Mouse (Mus musculus): ENCODE data around the gene Eya3.
"Not testable (repeated sequence)": the region's sequence is repeated elsewhere in the genome, so short reads cannot be mapped to it uniquely, and the experiment has no call there.

Gene Eya3

GRCm38 (mm10) chr4:132638461-132639190 lies at the start of gene Eya3:
Gene Eya3 (plus strand): TSS chr4:132638987.
- DNase-seq: peak; percentile 96 to 98

DNA sequence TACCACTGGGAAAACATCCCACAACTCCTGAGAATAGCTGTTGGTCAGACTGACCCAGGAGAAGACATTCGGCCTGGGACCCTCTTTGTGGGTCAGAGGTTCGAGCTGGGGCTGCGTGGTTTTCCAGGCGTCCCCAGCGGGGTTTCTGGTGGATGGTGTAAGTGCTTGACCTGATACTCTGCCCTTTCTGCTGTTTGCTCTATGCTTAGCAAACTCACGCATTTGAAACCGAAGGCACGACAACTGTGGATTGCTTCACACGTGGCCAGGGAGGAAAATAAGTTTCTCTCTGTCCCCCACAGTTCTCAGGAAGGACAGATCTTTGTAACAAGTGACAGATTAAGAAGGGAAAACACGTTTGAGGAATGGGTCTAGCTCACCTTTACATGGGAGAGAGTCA lies 48.1 kb upstream of the Eya3 start:
- DNase-seq: no peak

GRCm38 (mm10) chr4:132592958-132593357 lies 45.8 kb upstream of the Eya3 start:
- DNase-seq: no peak

GRCm38 (mm10) chr4:132594191-132594590 lies 44.6 kb upstream of the Eya3 start:
- peak; percentile 50 for DNase-seq

DNA sequence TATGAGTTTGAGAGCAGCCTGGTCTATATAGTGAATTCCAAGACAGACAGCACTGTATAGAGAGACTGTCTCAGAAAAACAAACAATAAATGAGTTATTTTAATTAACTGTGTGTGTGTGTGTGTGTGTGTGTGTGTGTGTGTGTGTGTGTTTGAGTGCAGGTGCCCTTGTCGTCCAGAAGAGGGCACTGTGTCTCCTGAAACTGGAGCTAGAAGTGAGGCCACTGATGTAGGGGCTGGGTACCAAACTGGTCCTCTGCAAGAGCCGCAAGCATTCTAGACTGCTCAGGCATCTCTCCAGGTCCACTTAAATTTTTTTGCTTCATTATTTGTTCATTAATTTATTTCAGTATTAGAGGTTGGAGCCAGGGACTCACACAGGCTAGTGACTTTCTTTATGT lies 39.9 kb upstream of the Eya3 start:
- DNase-seq: no peak

GRCm38 (mm10) chr4:132599764-132600163 lies 39.0 kb upstream of the Eya3 start:
- DNase-seq: no peak

GRCm38 (mm10) chr4:132600465-132600864 lies 38.3 kb upstream of the Eya3 start:
- no peak for DNase-seq

DNA sequence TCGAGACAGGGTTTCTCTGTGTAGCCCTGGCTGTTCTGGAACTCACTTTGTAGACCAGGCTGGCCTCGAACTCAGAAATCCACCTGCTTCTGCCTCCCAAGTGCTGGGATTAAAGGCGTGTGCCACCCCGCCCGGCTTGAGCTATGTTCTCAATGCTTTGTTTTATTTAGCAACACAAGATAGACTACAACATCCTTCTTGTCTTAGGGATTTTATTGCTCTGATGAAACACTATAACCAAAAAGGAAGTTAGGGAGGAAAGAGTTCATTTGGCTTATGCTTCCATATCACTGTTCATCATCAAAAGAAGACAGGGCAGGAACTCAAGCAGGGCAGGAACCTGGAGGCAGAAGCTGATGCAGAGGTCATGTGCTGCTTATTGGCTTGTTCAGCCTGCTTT lies 37.5 kb upstream of the Eya3 start:
- not testable (repeated sequence) for DNase-seq

DNA sequence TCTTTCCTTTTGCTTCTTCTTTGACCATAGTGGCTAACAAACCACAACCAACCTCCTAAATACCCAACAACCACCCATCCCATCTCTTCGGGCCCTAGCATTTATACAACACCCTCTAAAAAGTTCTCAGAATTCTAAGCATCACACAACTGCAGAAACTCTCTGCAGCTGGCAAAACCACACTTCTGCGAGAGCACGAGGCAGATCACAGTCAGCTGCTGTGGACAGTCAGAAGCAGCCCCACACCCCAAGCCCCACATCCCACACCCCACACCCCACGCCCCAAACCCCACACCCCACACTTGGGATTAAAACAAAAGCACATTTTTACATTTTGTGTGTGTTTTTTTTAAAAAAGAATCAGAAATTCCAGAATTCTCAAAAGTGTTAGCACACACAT lies 35.3 kb upstream of the Eya3 start:
- no peak for DNase-seq

GRCm38 (mm10) chr4:132605816-132606215 lies 33.0 kb upstream of the Eya3 start:
- DNase-seq: no peak

DNA sequence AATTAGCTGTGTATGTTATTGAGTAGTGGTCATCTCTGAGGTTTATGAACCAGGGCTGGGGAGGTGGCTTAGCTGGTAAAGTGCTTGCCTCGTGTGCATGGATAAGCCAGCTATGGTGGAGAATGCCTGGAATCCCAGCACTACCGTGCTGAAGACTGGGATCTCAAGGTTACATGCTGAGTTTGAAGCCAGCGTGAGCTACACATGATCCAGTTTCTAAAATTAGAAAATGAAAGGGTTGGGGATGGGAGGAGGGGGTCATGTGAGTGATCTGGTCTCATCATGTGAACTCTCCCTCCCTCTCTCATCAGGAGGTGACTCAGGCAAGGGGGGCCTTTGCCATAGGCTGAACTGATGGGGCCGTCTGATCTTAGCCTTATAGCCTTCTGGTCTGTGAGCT lies 30.6 kb upstream of the Eya3 start:
- no peak for DNase-seq

- DNase-seq: no peak
Observed at GRCm38 (mm10) chr4:132610301-132610984, 28.3 kb upstream of the Eya3 start.

DNA sequence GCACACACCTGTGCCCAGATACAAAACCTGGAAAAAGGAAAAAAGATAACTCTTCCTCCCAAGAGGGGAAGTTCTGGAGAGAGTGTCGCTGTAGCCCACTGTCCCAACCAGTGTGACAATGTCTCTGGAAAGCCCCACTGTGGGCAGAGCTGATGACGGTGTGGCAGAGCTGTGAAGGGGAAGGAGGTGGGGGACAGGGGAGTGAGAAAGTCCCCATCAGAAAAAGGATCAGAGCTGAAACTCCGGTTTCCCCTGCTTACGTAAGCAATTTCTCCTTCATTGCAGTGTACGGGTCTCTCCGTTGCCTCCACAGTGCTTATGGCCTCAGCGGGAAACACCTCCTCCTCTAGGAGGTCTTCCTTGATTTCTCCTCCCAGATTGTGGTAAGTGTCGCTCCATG lies 27.5 kb upstream of the Eya3 start:
- no peak for DNase-seq

DNA sequence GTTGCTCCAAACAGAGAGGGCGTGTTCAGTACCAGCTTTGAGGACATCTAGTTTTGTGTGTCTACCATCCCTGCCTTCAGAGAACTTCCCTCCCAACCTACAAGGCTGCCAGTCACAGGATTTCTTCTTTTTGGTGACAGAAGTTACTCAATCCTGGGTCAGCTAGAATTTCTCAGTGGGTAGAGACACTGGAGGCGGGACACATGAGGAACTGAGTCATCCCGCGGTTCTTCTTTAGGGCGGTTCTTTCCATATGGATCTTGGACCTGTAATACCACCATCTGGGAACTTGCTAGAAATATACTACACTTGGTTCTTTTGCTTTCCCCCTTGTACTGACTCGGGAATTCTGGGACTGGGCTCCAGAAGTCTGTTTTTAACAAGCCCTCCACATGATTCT lies 20.9 kb upstream of the Eya3 start:
- no peak for DNase-seq

DNA sequence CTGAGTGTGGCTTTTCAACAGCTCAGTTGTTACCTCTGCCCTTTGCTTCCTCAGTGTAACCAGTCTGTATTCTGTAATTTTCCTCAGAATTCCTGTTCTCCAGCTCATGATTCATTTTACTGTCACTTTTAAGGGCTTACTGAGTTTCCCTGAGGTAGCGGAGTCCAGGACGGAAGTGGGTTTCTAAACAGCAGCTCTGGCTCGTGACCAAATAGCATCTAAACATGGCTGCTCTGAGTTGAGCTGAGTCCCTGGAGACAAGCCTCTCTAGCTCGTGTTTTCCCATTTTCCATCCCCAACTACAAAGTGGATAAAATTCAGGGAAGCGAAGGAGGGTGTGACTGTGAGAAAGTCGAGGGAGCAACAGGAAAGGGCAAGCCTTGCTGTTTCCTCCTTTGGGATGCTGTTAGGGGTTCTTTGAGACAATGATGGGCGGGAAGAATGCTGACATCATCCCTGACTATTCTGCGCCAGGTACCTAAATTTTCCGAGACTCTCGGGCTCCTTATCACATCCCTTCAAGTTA lies 19.9 kb upstream of the Eya3 start:
- peak; percentile 48 to 59 for DNase-seq

GRCm38 (mm10) chr4:132620134-132620533 lies 18.7 kb upstream of the Eya3 start:
- DNase-seq: no peak

DNA sequence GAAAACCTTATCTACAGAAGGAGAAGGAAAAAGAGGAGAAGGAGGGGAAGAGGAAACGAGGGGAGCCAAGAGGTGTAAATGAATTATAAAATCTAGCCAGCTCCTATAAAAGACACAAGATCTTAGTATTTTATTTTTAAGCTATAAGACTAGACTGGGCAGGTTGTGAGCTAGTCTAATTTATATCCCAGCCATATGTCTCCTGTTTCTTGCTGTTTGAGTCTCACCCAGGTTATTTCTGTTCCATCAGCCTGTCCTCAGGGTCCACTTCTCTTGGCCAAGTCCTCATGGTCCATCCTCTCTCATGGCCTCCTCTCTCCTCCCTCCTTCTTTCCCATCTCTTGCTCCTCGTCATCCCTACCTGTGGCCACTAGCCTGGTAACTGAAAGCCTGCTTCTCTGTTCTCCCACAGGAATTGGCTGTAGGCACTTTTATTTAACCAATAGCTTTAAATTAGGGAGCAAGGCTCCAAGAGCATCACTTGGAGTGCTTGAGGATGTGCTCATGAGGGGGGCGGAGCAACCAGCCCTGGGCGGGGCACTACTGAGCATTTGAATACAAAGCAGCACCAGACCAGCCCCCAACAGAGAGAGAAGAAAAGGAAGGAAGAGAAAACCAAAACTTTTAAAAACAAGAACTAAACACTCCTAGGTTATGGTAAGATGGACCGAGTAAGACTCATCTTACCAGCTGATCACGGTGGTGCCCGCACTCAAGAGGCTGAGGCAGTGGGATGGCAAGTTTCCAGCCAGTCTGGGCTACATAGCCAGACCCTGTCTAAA lies 17.3 kb upstream of the Eya3 start:
- DNase-seq: no peak

DNA sequence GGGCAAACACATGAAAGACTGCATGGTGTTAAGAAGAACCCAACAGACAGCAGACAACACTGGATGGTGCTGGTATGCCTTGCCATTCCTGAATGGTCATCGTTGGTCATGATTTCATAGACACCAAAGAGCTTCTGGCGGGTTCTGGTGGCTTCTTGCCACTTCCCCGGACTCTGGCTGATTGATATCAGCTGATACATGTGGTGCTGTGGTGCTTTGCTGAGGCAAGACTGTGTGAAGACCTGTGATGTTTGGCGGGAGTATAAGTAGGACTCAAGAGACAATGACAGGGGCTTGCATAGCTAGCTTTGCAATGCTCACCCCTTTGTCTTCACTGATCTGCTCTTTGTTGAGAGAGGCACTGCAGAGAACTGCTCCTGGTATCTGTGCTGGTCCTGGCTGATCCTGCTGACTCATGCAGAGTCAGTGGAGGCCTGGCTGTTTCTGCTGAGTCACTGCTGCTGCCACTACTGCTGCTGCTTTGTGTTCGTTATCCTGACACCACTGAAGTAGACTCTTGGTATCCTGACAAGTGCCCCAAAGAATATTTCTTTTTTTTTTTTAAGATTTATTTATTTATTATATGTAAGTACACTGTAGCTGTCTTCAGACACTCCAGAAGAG lies 14.6 kb upstream of the Eya3 start:
- no peak for DNase-seq

DNA sequence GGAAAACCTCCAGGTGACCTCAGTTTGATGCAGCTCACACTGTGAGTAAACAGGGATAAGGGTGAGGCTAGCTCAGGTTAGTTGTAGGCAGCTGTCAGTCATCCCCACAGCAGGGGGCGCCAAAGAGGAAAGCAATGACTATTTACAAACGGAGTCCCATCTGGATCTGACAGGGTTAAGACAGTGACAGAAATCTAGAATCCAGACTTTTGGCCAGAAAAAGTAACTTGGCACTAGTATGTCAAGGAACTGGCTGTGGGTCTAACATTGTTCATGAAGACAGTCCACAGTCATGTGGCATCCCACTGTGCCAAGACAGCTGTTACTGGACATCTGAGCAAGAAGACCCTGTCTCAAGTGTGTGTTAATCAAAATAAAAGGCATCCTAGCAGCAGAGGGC lies 10.0 kb upstream of the Eya3 start:
- peak in 1 of 2 experiments; percentile 67 for DNase-seq

DNA sequence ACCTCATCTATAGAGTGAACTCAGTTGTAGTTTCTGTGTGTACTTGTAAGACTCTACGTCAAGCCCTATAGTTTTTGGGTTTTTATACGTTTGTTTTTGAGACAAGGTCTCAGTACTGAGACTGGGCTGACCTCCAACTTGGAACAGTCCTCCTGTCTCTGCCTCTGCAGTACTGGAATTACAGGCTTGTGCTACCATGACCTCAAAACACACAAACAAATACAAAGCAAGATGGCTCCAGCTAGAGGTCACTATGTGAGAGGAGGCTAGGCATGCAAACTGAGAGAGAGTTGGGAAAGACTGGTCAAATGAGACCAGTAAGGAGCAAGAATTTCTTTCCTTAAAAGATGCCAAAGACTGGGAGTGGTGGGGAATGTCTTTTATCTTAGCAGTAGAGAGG lies 2.8 kb upstream of the Eya3 start:
- no peak for DNase-seq

GRCm38 (mm10) chr4:132636554-132636953 lies 2.2 kb upstream of the Eya3 start:
- peak in 1 of 2 experiments; percentile 53 for DNase-seq

- DNase-seq: peak; percentile 13 to 59
Observed at GRCm38 (mm10) chr4:132639191-132639713, 465 bp downstream of the Eya3 start.

DNA sequence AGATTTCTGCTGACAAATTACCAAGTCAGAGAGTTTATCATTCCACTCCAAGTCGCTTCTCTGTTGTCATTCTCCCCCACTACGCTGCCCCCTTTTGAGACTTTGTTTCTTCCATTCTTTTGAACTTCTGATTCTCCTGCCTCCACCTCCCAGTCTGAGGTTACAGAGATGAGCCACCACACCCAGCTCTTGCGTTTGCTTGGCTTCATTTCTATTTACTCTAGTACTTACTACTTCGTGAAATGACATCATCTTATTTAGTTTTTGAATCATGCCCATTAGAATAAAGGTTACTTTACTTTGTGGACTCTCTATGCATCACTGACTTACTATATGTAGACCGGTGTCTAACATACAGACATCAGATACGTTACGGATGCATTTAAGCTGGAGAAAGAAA lies 8.7 kb downstream of the Eya3 start:
- no peak for DNase-seq

All from kidney, postnatal 25 days (tissue).